Mouse (Mus musculus): ENCODE measurements around the gene Psg22. TPM values are rescaled to one million over a fixed set of nuclear protein-coding genes. Genes with fewer than 3 reads are reported as not detected.

The Psg22 gene
- total and polyA plus RNA-seq, 3 experiments = not detected

GRCm38 (mm10) chr7:18685586-18685985, 32.3 kb upstream of the Psg22 start:
- Histone ChIP-seq H3K4me1 (ENCODE audit: control insufficient read depth in 1 of 2, insufficient read depth in 2 of 2, low read length in 2 of 2) (no peaks in the 10 kb centered on the region), H3K27ac (ENCODE audit: control insufficient read depth, low read depth, low read length) (no peak overlapping the region), H3K4me3 (ENCODE audit: control insufficient read depth in 1 of 2, insufficient read depth in 1 of 2, low read depth in 2 of 2, low read length in 2 of 2) (no peak overlapping the region), H3K9ac (ENCODE audit: control insufficient read depth, low read depth, low read length, poor library complexity, severe bottlenecking) (no peak overlapping the region), H3K9me3 (replicated peaks; ENCODE audit: insufficient read depth, low read length) (no peaks in the 10 kb centered on the region), H3K36me3 (ENCODE audit: control insufficient read depth in 1 of 2, insufficient read depth in 2 of 2, low read length in 2 of 2) (no peaks in the 10 kb centered on the region), H3K79me2 (ENCODE audit: control insufficient read depth, insufficient read depth, low read length, poor library complexity) (no peaks in the 10 kb centered on the region), H3K27me3 (ENCODE audit: control insufficient read depth in 1 of 2, insufficient read depth in 2 of 2, low read length in 2 of 2) (no peaks in the 10 kb centered on the region)
- DNase-seq (ENCODE audit: low read depth, low spot score) = no peak
- TF ChIP-seq NRF1 (IDR thresholded peaks at IDR 0.05; ENCODE audit: insufficient read depth, low read depth, low read length, poor library complexity, severe bottlenecking) = no peak
- TF ChIP-seq ETS1 (IDR thresholded peaks at IDR 0.05; ENCODE audit: low read depth, low read length) = no peak
- TF ChIP-seq MAX (IDR thresholded peaks at IDR 0.05; ENCODE audit: low read length) = no peak
- no peak for TF ChIP-seq JUND (IDR thresholded peaks at IDR 0.05; ENCODE audit: low read depth, low read length)
- TF ChIP-seq MAZ (IDR thresholded peaks at IDR 0.05; ENCODE audit: low read depth, low read length) = no peak

DNA sequence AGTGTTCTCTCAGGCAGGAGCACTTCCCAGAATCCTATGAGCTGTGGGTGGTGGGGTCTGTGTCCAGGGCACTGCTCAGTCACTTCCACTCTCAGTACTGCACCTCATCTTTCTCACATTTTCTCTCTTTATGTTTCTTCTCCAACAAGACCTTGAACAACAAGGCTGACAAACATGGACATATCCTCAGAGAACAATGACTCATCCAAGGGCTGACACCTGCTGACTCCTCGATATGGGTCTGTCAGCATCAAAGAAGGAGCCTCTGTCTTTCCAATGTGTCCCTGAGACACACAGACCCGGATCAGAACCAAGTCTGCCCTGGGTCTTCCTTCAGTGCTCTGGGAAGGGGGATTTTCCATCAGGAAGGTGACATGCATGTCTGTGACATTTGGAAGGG, 31.8 kb upstream of the Psg22 start, which contains the start of gene Psg20:
Gene Psg20 (minus strand): TSS at position 101 of the 400 bp plus-strand sequence.
- Histone ChIP-seq H3K4me1 (ENCODE audit: control insufficient read depth in 1 of 2, insufficient read depth in 2 of 2, low read length in 2 of 2) (no peaks in the 10 kb centered on the region), H3K9ac (ENCODE audit: control insufficient read depth, low read depth, low read length, poor library complexity, severe bottlenecking) (no peak within 1 kb of the TSS), H3K79me2 (ENCODE audit: control insufficient read depth, insufficient read depth, low read length, poor library complexity) (no peaks in the 10 kb centered on the region), H3K36me3 (ENCODE audit: control insufficient read depth in 1 of 2, insufficient read depth in 2 of 2, low read length in 2 of 2) (no peaks in the 10 kb centered on the region), H3K9me3 (replicated peaks; ENCODE audit: insufficient read depth, low read length) (no peaks in the 10 kb centered on the region), H3K27me3 (ENCODE audit: control insufficient read depth in 1 of 2, insufficient read depth in 2 of 2, low read length in 2 of 2) (no peaks in the 10 kb centered on the region), H3K27ac (ENCODE audit: control insufficient read depth, low read depth, low read length) (no peak within 1 kb of the TSS), H3K4me3 (ENCODE audit: control insufficient read depth in 1 of 2, insufficient read depth in 1 of 2, low read depth in 2 of 2, low read length in 2 of 2) (no peak within 1 kb of the TSS)
- no peak for TF ChIP-seq JUND (IDR thresholded peaks at IDR 0.05; ENCODE audit: low read depth, low read length)
- TF ChIP-seq NRF1 (IDR thresholded peaks at IDR 0.05; ENCODE audit: insufficient read depth, low read depth, low read length, poor library complexity, severe bottlenecking) = no peak
- no peak for TF ChIP-seq MAFK (IDR thresholded peaks at IDR 0.05; ENCODE audit: borderline replicate concordance, low read depth, low read length)
- no peak for TF ChIP-seq USF2 (IDR thresholded peaks at IDR 0.05; ENCODE audit: borderline replicate concordance in 1 of 2, insufficient read depth in 1 of 2, low read depth in 1 of 2, low read length in 2 of 2)
- no peak for TF ChIP-seq POLR2A (IDR thresholded peaks at IDR 0.05; ENCODE audit: control insufficient read depth in 1 of 2, insufficient read depth in 1 of 2, low read depth in 1 of 2, low read length in 2 of 2, poor library complexity in 1 of 2)
- no peak for TF ChIP-seq MYC (IDR thresholded peaks at IDR 0.05; ENCODE audit: low read depth, low read length)
- no peak for TF ChIP-seq ZNF384 (IDR thresholded peaks at IDR 0.05; ENCODE audit: low read depth, low read length)
- TF ChIP-seq HCFC1 (IDR thresholded peaks at IDR 0.05; ENCODE audit: low read depth, low read length) = no peak
- no peak for TF ChIP-seq ZKSCAN1 (IDR thresholded peaks at IDR 0.05; ENCODE audit: low read depth, low read length)
- no peak for TF ChIP-seq ELF1 (IDR thresholded peaks at IDR 0.05; ENCODE audit: low read depth, low read length)
- TF ChIP-seq TBP (IDR thresholded peaks at IDR 0.05; ENCODE audit: low read depth, low read length) = no peak
- TF ChIP-seq TAL1 (IDR thresholded peaks at IDR 0.05; ENCODE audit: low read length) = no peak
- no peak for TF ChIP-seq MYB (IDR thresholded peaks at IDR 0.05; ENCODE audit: low read depth, low read length)
- TF ChIP-seq RAD21 (IDR thresholded peaks at IDR 0.05; ENCODE audit: low read depth, low read length) = no peak
- no peak for TF ChIP-seq SIN3A (IDR thresholded peaks at IDR 0.05; ENCODE audit: low read length)
- TF ChIP-seq CHD1 (IDR thresholded peaks at IDR 0.05; ENCODE audit: low read depth, low read length) = no peak
- no peak for TF ChIP-seq GABPA (IDR thresholded peaks at IDR 0.05; ENCODE audit: low read depth, low read length)
- TF ChIP-seq USF1 (IDR thresholded peaks at IDR 0.05; ENCODE audit: low read depth, low read length) = no peak
- TF ChIP-seq RCOR1 (IDR thresholded peaks at IDR 0.05; ENCODE audit: low read depth, low read length) = no peak
- DNase-seq (ENCODE audit: low read depth, low spot score) = no peak
